Mouse (Mus musculus) hindbrain, embryonic 16.5 days (tissue): ENCODE data around the gene Il31ra. TPM values are rescaled to one million over a fixed set of nuclear protein-coding genes. Genes with fewer than 3 reads are reported as not detected.

ENCODE experiments used
- ATAC-seq: fragments of 200-750 bp; cut with Nextera tagmentation; 2 replicates; pipeline ENCODE4 v1.8.0; 2017; ENCODE audit warnings: moderate TSS enrichment, moderate library complexity
- H3K27ac ChIP-seq: fragments of 300-500 bp; sonication (generic); 2 replicates; pipeline ENCODE4 v1.5.1; 2014; ENCODE audit warnings: low read depth, mild to moderate bottlenecking, control low read depth, low read length, moderate library complexity
- H3K27me3 ChIP-seq: fragments of 300-500 bp; sonication (generic); replicated peaks from 2 replicates; pipeline ENCODE4 v1.6.1; 2014; ENCODE audit warnings: low read length; ENCODE audit not compliant: control insufficient read depth, insufficient read depth
- H3K36me3 ChIP-seq: fragments of 300-500 bp; sonication (generic); 2 replicates; pipeline ENCODE4 v1.6.1; 2014; ENCODE audit warnings: mild to moderate bottlenecking, low read length, moderate library complexity, mixed read lengths; ENCODE audit not compliant: control insufficient read depth, insufficient read depth
- H3K4me1 ChIP-seq: fragments of 300-500 bp; sonication (generic); 2 replicates; pipeline ENCODE4 v1.6.1; 2014; ENCODE audit warnings: low read depth, low read length; ENCODE audit not compliant: control insufficient read depth, insufficient read depth
- H3K4me2 ChIP-seq: fragments of 300-500 bp; sonication (generic); 2 replicates; pipeline ENCODE4 v1.6.1; 2014; ENCODE audit warnings: mild to moderate bottlenecking, low read length, control low read depth, moderate library complexity
- H3K4me3 ChIP-seq: fragments of 300-500 bp; sonication (generic); 2 replicates; pipeline ENCODE4 v1.5.1; 2014; ENCODE audit warnings: mild to moderate bottlenecking, low read length, control low read depth, moderate library complexity
- H3K9ac ChIP-seq: fragments of 300-500 bp; sonication (generic); 2 replicates; pipeline ENCODE4 v1.6.1; 2014; ENCODE audit warnings: low read depth, mild to moderate bottlenecking, control low read depth, low read length, moderate library complexity
- H3K9me3 ChIP-seq: fragments of 300-500 bp; sonication (generic); 2 replicates; pipeline ENCODE4 v1.6.1; 2014; ENCODE audit warnings: mild to moderate bottlenecking, low read length, moderate library complexity; ENCODE audit not compliant: control insufficient read depth
- WGBS: fragments of 180-500 bp; shearing (Covaris S2); extraction: QIAGEN DNeasy Blood & Tissue Kit; methylation state at CpG from one replicate; pipeline ENCODE4 v1.1.7; 2014; 5-methylcytosine and 5-hydroxymethylcytosine counted together
- polyA plus RNA-seq: library from polyadenylated mRNA; unstranded; fragments of >200 nt; fragmentation: Nextera tagmentation; extraction: Ambion mirVana; gene quantifications from 2 replicates; pipeline ENCODE4 v1.2.1, GENCODE M21; 2015

Gene Il31ra
- polyA plus RNA-seq, 1 experiment from 2014 or later, result 0.16 TPM

DNA sequence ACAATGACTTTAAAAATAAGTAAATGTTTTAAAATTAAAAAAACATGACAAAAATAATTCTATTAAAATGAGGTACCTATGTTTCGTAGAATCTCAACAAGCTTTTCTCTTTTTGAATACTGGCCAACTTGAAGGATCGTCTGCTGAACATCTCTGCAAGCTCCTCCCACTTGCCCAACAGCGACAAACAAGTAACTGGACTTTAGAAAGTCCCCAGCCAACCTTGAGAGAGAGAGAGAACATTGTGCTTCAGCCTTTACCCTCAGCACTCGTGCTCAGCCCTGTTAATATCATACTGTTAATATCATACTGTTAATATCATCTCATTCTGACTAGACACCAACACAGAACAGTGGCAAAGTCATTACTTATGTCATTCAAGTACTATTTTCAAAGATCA is 10.3 kb upstream of the Il31ra start:
- Histone ChIP-seq H3K27ac (no peak overlapping the region), H3K4me2 (no peak overlapping the region), H3K36me3 (no peaks in the 10 kb centered on the region), H3K4me3 (no peak overlapping the region), H3K9ac (no peak overlapping the region), H3K27me3 (no peaks in the 10 kb centered on the region), H3K4me1 (no peaks in the 10 kb centered on the region), H3K9me3 (no peaks in the 10 kb centered on the region)
- 75% methylated on average over 4 of the region's 4 CpGs for WGBS
- ATAC-seq, result no peak

DNA sequence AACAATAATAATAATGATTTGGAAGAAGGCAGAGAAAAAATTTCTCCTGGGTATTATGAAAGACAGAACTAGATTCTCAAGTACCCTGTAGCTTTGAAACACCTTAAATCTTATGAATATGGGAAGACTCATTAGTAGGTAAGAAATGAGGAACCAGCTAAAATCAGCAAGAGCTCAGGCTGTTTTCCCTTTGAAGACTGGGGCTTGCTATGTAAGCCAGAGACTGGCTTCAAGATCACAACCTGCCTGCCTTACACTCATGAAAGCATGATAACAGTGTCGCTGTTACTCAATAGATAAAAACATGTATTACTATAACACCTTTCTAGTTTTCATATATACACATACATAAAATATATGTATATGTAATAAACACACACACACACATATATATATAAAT is 9.7 kb upstream of the Il31ra start:
- no peak for ATAC-seq
- Histone ChIP-seq H3K9ac (no peak overlapping the region), H3K4me1 (no peaks in the 10 kb centered on the region), H3K27me3 (no peaks in the 10 kb centered on the region), H3K27ac (no peak overlapping the region), H3K4me2 (no peak overlapping the region), H3K4me3 (no peak overlapping the region), H3K36me3 (no peaks in the 10 kb centered on the region), H3K9me3 (no peaks in the 10 kb centered on the region)
- WGBS, result 92% methylated on average over 1 of the region's 1 CpGs

DNA sequence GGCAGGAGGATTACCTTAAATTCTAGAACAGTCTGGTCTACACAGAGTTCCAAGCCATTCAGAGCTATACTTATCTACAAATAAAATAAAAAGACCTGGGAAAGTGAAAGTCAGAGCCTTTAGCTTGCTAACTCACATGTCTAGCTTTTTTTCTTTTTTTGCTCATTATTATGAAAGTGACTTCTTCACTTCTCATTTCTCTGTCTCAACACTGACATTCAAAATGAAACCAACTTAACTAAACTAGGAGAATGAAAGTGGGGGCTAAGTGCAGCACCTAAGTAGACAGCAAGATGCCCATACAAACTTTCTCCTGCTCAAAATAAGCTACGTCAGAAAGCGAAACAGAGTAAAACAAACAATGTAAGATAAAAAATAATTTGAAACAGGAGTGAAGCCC is 8.4 kb upstream of the Il31ra start:
- Histone ChIP-seq H3K36me3 (no peaks in the 10 kb centered on the region), H3K9me3 (no peaks in the 10 kb centered on the region), H3K27me3 (no peaks in the 10 kb centered on the region), H3K4me3 (no peak overlapping the region), H3K9ac (no peak overlapping the region), H3K4me2 (no peak overlapping the region), H3K27ac (no peak overlapping the region), H3K4me1 (no peaks in the 10 kb centered on the region)
- WGBS, result 89% methylated on average over 2 of the region's 2 CpGs
- ATAC-seq, result no peak

DNA sequence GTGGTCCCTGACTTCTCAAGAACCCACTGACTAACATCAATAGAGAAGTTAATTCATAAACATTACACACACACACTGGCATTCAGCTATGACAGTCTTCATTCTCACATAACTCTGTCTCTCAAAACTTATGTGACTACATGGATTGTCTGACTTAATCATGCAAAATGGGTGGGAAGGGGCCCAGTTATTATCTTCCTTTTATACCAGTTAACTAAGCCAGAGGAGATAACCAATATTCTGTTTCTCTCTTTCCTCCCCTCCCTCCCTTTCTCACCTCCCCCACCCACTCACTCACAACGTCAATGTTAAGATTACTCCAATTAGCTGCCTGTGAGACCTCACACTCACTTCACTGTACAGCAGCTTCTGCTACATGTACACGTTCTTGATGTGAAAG is 3.9 kb downstream of the Il31ra start:
- no peaks in the 10 kb centered on the region for H3K27me3 ChIP-seq
- H3K36me3 ChIP-seq, result no peaks in the 10 kb centered on the region
- no peak overlapping the region for H3K27ac ChIP-seq
- no peaks in the 10 kb centered on the region for H3K4me1 ChIP-seq
- H3K9me3 ChIP-seq, result no peaks in the 10 kb centered on the region
- no peak for ATAC-seq
- H3K4me3 ChIP-seq, result no peak overlapping the region
- WGBS, result 60% methylated on average over 2 of the region's 2 CpGs
- H3K9ac ChIP-seq, result no peak overlapping the region
- no peak overlapping the region for H3K4me2 ChIP-seq

- Histone ChIP-seq H3K4me3 (no peak overlapping the region), H3K9ac (no peak overlapping the region), H3K36me3 (no peaks in the 10 kb centered on the region), H3K27me3 (no peaks in the 10 kb centered on the region), H3K27ac (no peak overlapping the region), H3K9me3 (no peaks in the 10 kb centered on the region), H3K4me1 (no peaks in the 10 kb centered on the region), H3K4me2 (no peak overlapping the region)
- no peak for ATAC-seq
Measured at GRCm38 (mm10) chr13:112589625-112590024, 4.5 kb downstream of the Il31ra start.

DNA sequence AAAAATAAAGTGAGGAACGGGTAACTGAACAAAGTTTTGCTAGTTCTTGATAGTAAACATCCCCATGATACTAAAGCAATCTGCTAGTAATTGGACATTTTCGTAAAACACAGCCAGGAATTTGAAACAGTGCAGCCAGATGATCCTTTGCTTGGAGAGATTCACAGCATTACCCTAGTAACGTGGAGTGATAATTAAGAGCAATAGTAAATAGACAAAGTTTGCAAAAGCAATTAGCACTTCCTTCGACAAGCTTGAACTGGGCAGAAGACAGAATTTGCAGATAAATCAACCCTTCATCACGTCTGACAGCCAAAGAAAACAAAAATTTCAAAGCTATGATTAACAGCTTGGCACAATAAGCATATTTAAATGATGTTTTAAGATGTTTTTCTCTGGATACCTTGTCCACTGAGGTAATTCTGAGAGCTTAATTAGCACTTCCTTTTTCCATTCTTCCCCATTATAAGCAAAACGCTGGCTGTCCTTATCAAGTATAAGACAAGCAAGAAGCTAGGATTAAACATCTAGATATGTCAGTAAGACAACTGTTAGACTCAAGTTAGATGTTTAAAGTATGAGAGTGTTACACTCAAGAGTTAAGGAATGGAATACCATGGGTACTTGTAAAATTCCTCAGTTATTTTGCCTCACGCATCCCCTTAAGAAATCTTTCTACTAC is 9.5 kb downstream of the Il31ra start:
- H3K36me3 ChIP-seq, result no peaks in the 10 kb centered on the region

DNA sequence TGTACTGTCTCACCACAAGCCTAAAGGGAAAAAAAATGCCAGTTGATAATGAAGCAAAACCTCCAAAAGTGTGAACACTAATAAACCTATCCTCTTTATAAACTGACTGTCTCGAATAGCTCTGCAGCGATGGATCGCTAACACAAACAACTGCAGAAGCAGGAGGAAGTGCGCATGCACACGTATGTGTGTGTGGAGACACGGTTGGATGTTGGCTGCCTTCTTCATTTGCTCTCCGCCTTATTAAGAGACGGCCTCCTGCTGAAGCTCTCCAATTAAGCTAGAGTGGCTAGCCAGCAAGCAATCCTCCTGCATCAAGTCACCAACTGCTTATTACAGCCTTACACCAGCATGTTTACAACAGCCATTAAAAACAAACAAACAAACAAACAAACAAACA is 11.9 kb downstream of the Il31ra start:
- Histone ChIP-seq H3K4me1 (no peaks in the 10 kb centered on the region), H3K4me3 (no peak overlapping the region), H3K9me3 (no peaks in the 10 kb centered on the region), H3K27me3 (no peaks in the 10 kb centered on the region), H3K27ac (no peak overlapping the region), H3K36me3 (no peaks in the 10 kb centered on the region), H3K9ac (no peak overlapping the region), H3K4me2 (no peak overlapping the region)
- no peak for ATAC-seq
- 76% methylated on average over 8 of the region's 8 CpGs for WGBS

More for the DNA sequence above, 9.5 kb downstream of the Il31ra start:
- Histone ChIP-seq H3K4me3 (no peak overlapping the region), H3K9ac (no peak overlapping the region), H3K4me2 (no peak overlapping the region), H3K9me3 (no peaks in the 10 kb centered on the region), H3K27me3 (no peaks in the 10 kb centered on the region), H3K4me1 (no peaks in the 10 kb centered on the region), H3K27ac (no peak overlapping the region)
- no peak for ATAC-seq
- WGBS, result 67% methylated on average over 7 of the region's 7 CpGs

DNA sequence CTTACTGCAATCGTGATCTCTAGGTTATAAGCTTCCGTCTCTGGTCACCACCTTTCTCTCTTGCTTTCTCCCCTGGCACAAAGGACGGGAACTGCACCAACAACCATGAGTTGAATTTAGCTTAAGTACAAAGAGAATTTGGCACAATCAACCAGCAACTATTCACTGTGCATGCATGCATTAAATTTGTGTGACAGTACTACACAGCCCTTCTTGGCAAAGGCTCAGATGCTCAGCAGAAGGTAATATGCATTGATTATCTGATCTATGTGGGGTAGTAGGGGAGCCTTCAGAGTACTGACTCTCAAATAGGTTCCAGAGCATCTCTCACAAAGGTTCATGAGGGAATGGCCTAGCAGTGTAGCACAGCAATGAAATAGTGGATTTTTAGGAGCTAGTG is 12.4 kb downstream of the Il31ra start:
- H3K4me3 ChIP-seq, result no peak overlapping the region
- 49% methylated on average over 3 of the region's 3 CpGs for WGBS
- no peak overlapping the region for H3K4me2 ChIP-seq
- ATAC-seq, result peak; percentile 58; the same call in 1 of the 2 replicates
- H3K9me3 ChIP-seq, result no peaks in the 10 kb centered on the region
- no peak overlapping the region for H3K9ac ChIP-seq
- H3K36me3 ChIP-seq, result no peaks in the 10 kb centered on the region
- no peak overlapping the region for H3K27ac ChIP-seq
- H3K27me3 ChIP-seq, result no peaks in the 10 kb centered on the region
- H3K4me1 ChIP-seq, result no peaks in the 10 kb centered on the region

- H3K4me2 ChIP-seq, result no peak overlapping the region
- H3K36me3 ChIP-seq, result no peaks in the 10 kb centered on the region
- no peak overlapping the region for H3K4me3 ChIP-seq
- no peaks in the 10 kb centered on the region for H3K9me3 ChIP-seq
- 52% methylated on average over 11 of the region's 11 CpGs for WGBS
- no peaks in the 10 kb centered on the region for H3K4me1 ChIP-seq
- no peak overlapping the region for H3K27ac ChIP-seq
- H3K9ac ChIP-seq, result no peak overlapping the region
- H3K27me3 ChIP-seq, result no peaks in the 10 kb centered on the region
- no peak for ATAC-seq
Measured at GRCm38 (mm10) chr13:112580590-112581320, 13.4 kb downstream of the Il31ra start.
